Mouse (Mus musculus): ENCODE measurements around the gene Agtrap. TPM values are rescaled to one million over a fixed set of nuclear protein-coding genes. Genes with fewer than 3 reads are reported as not detected.

Agtrap gene
- polyA plus RNA-seq (2015; fragmentation: Nextera tagmentation; extraction: Ambion mirVana): 18.8 and 22.3 TPM in 2 replicates

DNA sequence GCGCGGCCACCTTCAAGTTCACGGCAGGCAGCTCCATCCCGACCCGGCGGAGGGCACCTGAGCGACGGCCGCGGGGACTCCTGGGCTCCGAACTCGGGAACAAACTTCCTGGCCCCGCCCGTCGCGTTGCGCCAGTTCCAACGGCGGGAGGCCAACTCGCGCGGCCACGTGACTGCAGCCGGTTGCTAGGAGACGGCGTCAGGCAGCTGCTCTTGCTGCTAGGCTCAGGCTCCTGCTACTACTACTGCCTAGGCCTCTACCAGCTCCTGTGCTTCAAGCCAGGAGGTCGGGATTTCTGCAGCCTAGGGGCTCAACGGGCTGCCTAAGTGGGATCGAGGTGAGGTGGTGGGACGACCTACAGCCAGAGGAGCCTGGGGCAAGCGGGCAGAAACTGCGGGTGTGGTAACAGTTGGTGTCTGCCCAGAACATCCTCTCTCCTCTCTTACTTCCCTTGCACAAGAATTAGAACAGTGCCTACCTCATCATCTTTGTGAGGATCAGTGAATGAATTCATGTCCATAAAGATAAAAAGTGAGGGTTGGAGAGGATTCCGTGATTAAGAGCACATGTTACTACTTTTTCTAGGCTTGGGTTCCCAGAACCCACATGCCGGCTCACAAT, at the start of gene Agtrap:
Agtrap (minus strand) TSS at position 125 of the 621 bp plus-strand sequence.

DNA sequence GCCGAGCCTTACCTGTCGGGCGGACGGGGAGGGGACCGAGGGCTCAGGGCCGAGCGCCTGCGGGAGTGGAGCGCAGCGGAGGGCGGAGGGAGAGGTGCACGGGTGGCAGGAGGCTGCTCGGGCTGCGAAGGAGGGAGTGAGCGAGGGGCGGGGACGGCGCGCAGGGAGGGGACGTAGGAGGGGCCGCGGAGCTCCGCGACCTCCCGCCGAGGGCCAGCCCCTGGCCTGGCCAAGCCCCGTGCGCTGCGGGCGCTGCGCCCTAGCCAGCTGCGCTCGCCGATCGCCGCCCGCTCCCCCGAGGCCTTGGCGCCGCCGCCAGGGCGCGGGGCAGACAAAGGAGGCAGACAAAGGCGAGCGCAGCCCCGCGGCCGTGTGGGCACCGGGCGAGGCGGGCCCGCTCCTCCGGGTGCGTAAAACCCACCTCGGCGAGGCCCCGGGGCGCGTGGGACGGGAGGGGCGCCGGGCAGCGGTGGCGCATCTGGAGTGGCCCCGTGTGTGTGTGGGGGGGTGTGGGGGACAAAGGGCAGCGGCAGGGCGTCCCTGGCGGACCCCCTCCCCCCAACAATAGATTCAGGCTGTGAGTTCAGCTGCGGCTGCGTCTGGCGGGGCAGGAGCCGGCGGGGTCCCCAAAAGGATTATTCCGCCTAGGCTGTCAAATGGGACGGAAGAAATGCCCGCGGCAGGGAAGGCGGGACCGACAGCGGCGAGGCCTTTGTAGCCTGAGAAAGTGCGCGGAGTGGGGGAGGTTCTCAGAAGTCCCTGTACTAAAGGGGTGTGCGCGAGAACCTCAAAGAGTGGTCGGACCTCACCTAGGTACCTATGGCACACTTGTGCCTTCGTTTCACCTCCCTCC, 43.0 kb upstream of the Agtrap start, which contains the start of gene Draxin:
Draxin (minus strand) TSS at position 138 of the 853 bp plus-strand sequence.

GRCm38 (mm10) chr4:148130133-148130532, 42.3 kb upstream of the Agtrap start, which contains the start of gene Mad2l2:
TSS of gene Mad2l2 (plus strand) at chr4:148130384.

DNA sequence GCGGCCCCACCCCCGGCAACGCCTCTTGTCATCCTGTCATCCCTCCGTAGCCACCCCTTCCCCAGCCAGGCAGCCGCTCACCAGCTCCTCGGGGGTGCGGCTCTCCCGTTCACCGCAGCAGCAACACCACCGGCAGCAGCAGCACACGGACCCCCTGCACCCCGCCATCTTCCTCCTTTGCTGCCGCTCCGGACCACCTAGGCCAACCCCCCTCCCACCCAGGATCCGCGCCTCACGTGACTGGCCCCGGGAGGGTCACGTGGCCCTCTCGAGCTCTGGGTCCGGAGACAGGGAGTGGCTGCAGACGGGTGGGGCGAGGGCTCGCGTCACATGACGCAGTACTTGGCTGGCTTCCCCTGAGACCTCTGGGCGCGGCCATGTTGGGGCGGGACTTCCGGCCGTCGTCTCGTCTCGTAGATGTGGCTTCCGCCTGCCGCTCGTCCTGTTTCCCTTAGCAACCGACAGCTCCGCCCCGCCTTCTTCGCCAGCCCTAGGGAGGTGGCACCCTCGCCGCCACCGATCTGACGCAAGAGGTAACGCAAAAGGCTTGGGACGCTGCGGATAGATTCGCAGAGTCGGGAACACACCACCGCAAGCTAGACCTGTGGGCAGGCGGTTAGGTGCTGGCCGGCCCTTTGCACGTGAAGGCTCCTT, 49.1 kb downstream of the Agtrap start, which contains the start of the genes Clcn6 and Mthfr:
Clcn6 (minus strand) TSS at position 222 of the 654 bp plus-strand sequence.
Mthfr (plus strand) TSS at position 478 of the 654 bp plus-strand sequence.

Other genes with a start within 250 kb of the Agtrap start
- 3.1 and 3.8 TPM in 2 replicates for gene Zfp933, start 239.7 kb downstream of the Agtrap start, polyA plus RNA-seq (2015; fragmentation: Nextera tagmentation; extraction: Ambion mirVana)
- gene Miip, start 219.2 kb downstream of the Agtrap start, polyA plus RNA-seq (2015; fragmentation: Nextera tagmentation; extraction: Ambion mirVana): 11.6 and 14.5 TPM in 2 replicates
- gene Fv1, start 219.1 kb downstream of the Agtrap start, polyA plus RNA-seq (2015; fragmentation: Nextera tagmentation; extraction: Ambion mirVana): 1.9 and 2.0 TPM in 2 replicates
- 97.8 and 104 TPM in 2 replicates for gene Mfn2, start 183.3 kb downstream of the Agtrap start, polyA plus RNA-seq (2015; fragmentation: Nextera tagmentation; extraction: Ambion mirVana)
- gene Plod1, start 151.3 kb downstream of the Agtrap start, polyA plus RNA-seq (2015; fragmentation: Nextera tagmentation; extraction: Ambion mirVana): 41.6 and 45.5 TPM in 2 replicates
- gene 2510039O18Rik, start 147.1 kb downstream of the Agtrap start, polyA plus RNA-seq (2015; fragmentation: Nextera tagmentation; extraction: Ambion mirVana): 10.1 and 13.6 TPM in 2 replicates
- gene Nppb, start 102.2 kb downstream of the Agtrap start, polyA plus RNA-seq (2015; fragmentation: Nextera tagmentation; extraction: Ambion mirVana): 0.26 TPM in 1 of 2 replicates, not detected in the other
- 0.22 and 1.4 TPM in 2 replicates for gene Nppa, start 87.3 kb downstream of the Agtrap start, polyA plus RNA-seq (2015; fragmentation: Nextera tagmentation; extraction: Ambion mirVana)
- 3.4 and 3.5 TPM in 2 replicates for gene Clcn6, start 49.2 kb downstream of the Agtrap start, polyA plus RNA-seq (2015; fragmentation: Nextera tagmentation; extraction: Ambion mirVana)
- 13.2 and 14.2 TPM in 2 replicates for gene Mthfr, start 49.0 kb downstream of the Agtrap start, polyA plus RNA-seq (2015; fragmentation: Nextera tagmentation; extraction: Ambion mirVana)
- gene Mad2l2, start 42.4 kb upstream of the Agtrap start, polyA plus RNA-seq (2015; fragmentation: Nextera tagmentation; extraction: Ambion mirVana): 26.0 and 26.7 TPM in 2 replicates
- gene Draxin, start 42.7 kb upstream of the Agtrap start, polyA plus RNA-seq (2015; fragmentation: Nextera tagmentation; extraction: Ambion mirVana): 0.03 and 0.04 TPM in 2 replicates
- gene Fbxo6, start 64.1 kb upstream of the Agtrap start, polyA plus RNA-seq (2015; fragmentation: Nextera tagmentation; extraction: Ambion mirVana): 31.6 and 32.0 TPM in 2 replicates
- gene Fbxo44, start 72.5 kb upstream of the Agtrap start, polyA plus RNA-seq (2015; fragmentation: Nextera tagmentation; extraction: Ambion mirVana): 0.54 and 0.95 TPM in 2 replicates
- gene Fbxo2, start 72.6 kb upstream of the Agtrap start, polyA plus RNA-seq (2015; fragmentation: Nextera tagmentation; extraction: Ambion mirVana): 0.12 and 0.17 TPM in 2 replicates
- gene Disp3, start 199.9 kb upstream of the Agtrap start, polyA plus RNA-seq (2015; fragmentation: Nextera tagmentation; extraction: Ambion mirVana): 0.03 TPM in 1 of 2 replicates, not detected in the other